Mouse (Mus musculus) kidney, adult 18-20 months (tissue): Measurements from ENCODE around the gene Dnaja2.

Source experiments
- DNase-seq: peaks from one replicate; pipeline ENCODE4 v3.0.0; 2021

Dnaja2 gene

GRCm38 (mm10) chr8:85498577-85498976 is 56.6 kb downstream of the Dnaja2 start:
- DNase-seq: no peak

DNA sequence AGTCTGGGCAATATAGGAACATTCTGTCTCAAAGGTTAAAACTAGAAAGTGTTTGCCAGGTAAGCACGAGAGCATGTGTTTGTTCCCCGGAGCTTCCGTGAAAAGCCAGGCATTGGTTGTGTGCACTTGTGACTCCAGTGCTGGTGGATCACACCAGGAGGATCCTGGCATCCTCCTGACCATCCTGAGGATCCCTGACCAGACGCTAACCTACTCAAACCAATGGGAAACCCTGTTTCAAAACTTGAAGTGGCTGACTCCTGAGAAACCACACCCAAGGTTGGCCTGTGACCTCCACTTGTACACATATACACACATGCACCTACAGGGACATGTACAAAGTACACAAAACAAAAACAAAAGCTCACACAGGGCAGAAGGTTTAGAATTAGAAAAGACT is 58.4 kb downstream of the Dnaja2 start:
- no peak for DNase-seq

- DNase-seq: no peak
Observed at GRCm38 (mm10) chr8:85496125-85496524, 59.0 kb downstream of the Dnaja2 start.

- peak; percentile 31 for DNase-seq
Observed at GRCm38 (mm10) chr8:85492940-85493931, 61.9 kb downstream of the Dnaja2 start.

DNA sequence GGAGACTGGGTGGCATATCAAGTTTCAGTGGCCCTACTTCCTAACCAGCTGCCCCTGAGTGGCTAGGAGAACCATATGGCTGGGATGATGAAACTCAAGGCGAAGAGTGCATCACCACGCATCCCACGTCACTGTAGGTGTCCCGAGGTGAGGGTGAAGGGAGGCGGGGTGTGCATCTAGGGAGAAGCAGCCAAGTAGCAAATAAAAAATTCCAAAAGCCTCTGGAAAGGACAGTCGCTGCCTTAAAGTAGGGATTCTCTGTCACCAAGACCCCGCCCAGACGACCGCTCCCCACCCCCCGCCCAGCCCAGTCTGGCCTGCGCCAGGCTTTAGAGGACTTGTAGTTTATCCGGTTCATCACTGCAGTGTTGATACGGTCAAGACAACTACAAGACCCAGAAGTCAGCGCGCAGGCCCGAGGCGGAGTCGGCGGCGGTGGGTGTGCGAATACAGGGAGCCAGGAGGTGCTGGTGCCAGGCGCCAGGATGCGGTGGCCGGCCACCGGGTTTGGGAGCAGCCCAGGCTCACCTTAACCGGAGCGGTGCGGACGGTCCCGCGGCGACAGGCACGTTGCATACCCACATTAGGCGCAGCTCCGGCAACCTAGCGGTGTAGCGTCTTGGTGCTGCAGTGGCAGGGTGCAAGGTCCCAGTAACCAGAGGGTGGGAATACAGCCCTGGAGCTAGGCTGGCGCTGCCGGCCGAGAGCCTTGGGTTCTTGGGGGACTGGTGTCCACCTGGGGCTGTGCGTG is 62.8 kb downstream of the Dnaja2 start, which contains the start of gene Gpt2:
Gene Gpt2, plus strand, starts transcription at position 452 of the 751 bp plus-strand sequence.
- peak; percentile 94 for DNase-seq

- no peak for DNase-seq
Observed at GRCm38 (mm10) chr8:85489546-85489945, 65.6 kb downstream of the Dnaja2 start.

GRCm38 (mm10) chr8:85488631-85489030 is 66.5 kb downstream of the Dnaja2 start:
- no peak for DNase-seq

DNA sequence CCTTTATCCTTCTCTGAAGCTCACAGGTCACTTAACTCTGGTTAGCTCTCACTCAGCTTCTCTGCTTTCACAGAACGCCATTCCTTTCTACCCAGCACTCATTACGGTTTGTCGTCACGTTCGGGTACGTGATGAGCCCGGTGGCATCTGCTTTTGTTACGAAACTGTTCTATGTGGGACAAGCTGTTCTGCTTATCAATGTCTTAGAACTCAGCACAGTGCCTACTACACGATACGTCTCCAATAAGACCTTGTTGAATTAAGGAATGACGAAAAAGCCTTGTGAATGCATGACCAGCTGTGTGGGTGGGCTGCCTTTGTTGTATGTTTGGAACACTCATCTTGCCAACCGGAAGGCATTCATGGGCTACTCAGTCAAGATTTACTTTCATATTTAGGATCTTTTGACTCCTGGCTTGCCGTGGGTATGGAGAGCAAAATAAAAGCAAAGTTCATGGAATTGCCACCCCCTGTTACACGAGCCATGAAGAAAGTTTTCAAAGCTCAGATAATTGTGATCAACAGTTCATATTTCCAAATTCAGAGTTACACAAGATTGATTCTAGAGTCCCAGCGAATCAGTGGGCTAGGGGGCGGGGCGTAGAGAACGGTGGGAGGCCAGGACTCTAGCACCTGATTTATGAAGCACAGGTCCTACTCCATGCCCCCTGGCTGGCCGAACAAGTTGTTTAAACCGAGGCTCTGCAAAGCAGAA is 67.1 kb downstream of the Dnaja2 start:
- no peak for DNase-seq
